Mouse (Mus musculus): ENCODE measurements around the gene Fxyd6. TPM values are rescaled to one million over a fixed set of nuclear protein-coding genes. Genes with fewer than 3 reads are reported as not detected.

The Fxyd6 gene
- polyA plus RNA-seq, 1 experiment from 2014 or later: 126 TPM

DNA sequence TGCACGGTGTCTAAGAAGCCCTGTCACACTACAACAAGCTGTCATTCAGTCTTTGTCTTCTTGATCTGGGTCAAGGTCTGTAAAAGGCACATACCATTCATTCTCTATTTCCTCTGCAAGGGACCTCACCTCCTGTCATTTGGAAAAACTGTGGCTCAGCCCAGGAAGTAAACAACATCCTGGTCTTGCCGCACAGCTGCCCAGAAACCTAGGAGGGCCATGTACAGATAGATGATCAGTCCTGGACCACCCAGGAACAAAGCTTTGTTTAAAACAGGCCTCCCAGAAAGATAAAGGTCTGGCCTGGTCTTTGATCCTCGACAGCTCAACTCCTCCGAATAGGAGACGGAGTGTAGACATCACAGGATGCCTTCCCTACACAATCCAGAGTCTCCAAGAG lies 20.1 kb upstream of the Fxyd6 start:
- WGBS: 34% methylated on average over 5 of the region's 5 CpGs
- Histone ChIP-seq H3K27me3 (no peaks in the 10 kb centered on the region), H3K36me3 (no peaks in the 10 kb centered on the region), H3K4me2 (no peak overlapping the region), H3K4me1 (replicated peaks) (no peaks in the 10 kb centered on the region), H3K27ac (no peak overlapping the region), H3K9me3 (no peaks in the 10 kb centered on the region), H3K4me3 (replicated peaks) (no peak overlapping the region), H3K9ac (replicated peaks) (no peak overlapping the region)
- no peak for ATAC-seq (ENCODE audit: insufficient number of reproducible peaks, insufficient read depth, low FRiP score, low TSS enrichment, low read depth)

DNA sequence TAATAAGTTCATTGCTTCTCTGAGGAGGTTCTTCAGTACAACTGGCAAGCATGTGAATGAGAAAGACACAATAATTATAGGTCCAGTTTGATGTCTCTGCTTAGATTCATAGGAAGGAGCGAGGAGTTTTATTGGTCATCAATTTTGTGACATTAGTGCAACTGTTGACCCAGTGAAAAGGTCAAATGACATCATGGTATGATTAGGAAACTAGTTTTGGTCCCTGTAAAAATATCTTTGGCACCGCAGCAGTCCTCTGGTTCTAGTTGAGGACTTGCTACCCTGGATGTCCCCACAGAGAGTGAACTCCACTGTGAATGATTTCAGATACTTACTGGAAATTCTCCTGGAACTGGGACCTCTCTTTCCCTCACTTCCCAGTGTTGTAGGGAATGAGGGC lies 14.8 kb upstream of the Fxyd6 start:
- H3K36me3 ChIP-seq: no peaks in the 10 kb centered on the region
- H3K4me2 ChIP-seq: no peak overlapping the region
- 73% methylated on average over 2 of the region's 2 CpGs for WGBS
- no peaks in the 10 kb centered on the region for H3K9me3 ChIP-seq
- no peak overlapping the region for H3K9ac ChIP-seq (replicated peaks)
- no peak for ATAC-seq (ENCODE audit: insufficient number of reproducible peaks, insufficient read depth, low FRiP score, low TSS enrichment, low read depth)
- H3K4me1 ChIP-seq (replicated peaks): peaks cover 6% of the 10 kb centered on the region; the same call in 1 of the 2 replicates
- H3K27ac ChIP-seq: no peak overlapping the region
- H3K27me3 ChIP-seq: no peaks in the 10 kb centered on the region
- no peak overlapping the region for H3K4me3 ChIP-seq (replicated peaks)

DNA sequence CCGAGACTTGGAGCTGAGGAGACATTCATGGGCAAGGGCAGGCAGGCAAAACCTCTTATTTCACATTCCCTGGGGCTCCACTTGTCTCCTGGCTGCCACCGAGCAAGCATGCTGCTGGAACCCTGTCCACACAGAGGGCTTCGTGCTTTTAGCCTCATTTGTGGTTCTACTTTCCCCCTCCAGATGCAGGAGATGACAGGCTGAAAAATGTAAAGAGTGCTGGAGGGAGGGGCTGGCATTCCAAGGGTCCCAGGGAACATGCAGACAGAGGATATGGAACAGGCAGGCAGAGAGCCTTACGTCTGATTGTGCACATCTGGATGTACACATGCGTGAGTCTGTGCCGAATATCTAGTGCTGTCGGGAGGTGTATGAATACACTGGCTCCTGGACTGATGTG lies 11.6 kb upstream of the Fxyd6 start:
- no peaks in the 10 kb centered on the region for H3K9me3 ChIP-seq
- 55% methylated on average over 7 of the region's 7 CpGs for WGBS
- H3K27ac ChIP-seq: no peak overlapping the region
- no peak overlapping the region for H3K9ac ChIP-seq (replicated peaks)
- no peak overlapping the region for H3K4me3 ChIP-seq (replicated peaks)
- no peaks in the 10 kb centered on the region for H3K27me3 ChIP-seq
- ATAC-seq (ENCODE audit: insufficient number of reproducible peaks, insufficient read depth, low FRiP score, low TSS enrichment, low read depth): no peak
- H3K4me2 ChIP-seq: no peak overlapping the region
- H3K4me1 ChIP-seq (replicated peaks): peaks cover 17% of the 10 kb centered on the region; the same call in 1 of the 2 replicates
- no peaks in the 10 kb centered on the region for H3K36me3 ChIP-seq

DNA sequence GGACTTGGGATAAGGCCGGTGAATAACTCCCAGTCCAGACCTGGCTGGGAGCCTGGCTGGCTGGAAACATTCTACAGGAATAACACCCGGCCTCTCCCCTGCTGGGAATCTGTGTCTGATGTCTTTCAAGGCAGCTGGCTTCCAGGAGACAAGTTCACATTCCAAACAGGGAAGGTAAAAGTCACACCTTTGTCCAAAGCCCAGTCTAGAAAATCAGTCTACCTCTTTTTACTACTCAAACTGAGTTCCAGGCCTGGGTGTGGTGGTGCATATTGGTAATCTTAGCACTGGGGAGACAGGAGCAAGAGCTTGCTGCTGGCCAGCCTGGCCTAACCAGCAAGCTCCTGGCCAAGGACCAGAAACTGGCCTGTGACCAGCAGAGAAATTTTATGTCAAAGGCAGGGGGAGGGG lies 7.9 kb upstream of the Fxyd6 start:
- WGBS: 15% methylated on average over 2 of the region's 2 CpGs
- no peak for ATAC-seq (ENCODE audit: insufficient number of reproducible peaks, insufficient read depth, low FRiP score, low TSS enrichment, low read depth)
- no peaks in the 10 kb centered on the region for H3K27me3 ChIP-seq
- H3K4me3 ChIP-seq (replicated peaks): no peak overlapping the region
- peaks cover 17% of the 10 kb centered on the region; the same call in 1 of the 2 replicates for H3K4me1 ChIP-seq (replicated peaks)
- no peak overlapping the region for H3K4me2 ChIP-seq
- H3K9ac ChIP-seq (replicated peaks): no peak overlapping the region
- H3K36me3 ChIP-seq: no peaks in the 10 kb centered on the region
- H3K27ac ChIP-seq: peak overlapping the region; percentile 50
- H3K9me3 ChIP-seq: no peaks in the 10 kb centered on the region

DNA sequence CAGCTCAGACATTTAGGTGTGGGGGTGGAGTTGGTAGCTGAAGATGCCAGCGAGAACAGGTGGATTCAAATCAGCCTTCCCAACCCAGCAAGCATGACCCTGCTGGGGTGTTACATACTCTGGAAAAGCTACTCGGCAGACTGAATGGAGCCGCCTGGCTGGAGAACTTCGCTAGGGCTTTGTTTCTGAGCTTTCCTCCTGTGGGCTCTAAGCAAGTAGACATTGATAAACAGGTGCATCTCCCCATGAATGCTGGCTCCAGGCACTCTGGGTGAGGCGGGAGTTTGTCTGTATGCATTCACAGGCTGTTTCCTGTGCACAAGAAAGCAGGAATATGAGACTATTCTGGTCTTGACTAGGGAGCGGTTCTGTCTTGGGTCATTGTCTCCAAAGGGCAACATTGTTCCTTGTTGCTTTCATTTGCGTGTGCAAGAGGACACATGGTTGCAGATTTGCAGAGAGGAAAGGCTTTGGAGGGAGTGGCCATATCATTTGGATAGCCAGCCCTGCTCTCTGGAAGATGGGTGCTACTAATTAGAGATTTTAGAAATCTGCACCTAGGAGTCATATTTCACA lies 6.3 kb upstream of the Fxyd6 start:
- Histone ChIP-seq H3K9me3 (no peaks in the 10 kb centered on the region), H3K36me3 (no peaks in the 10 kb centered on the region), H3K4me3 (replicated peaks) (no peak overlapping the region), H3K27ac (no peak overlapping the region), H3K4me2 (no peak overlapping the region), H3K9ac (replicated peaks) (no peak overlapping the region), H3K27me3 (no peaks in the 10 kb centered on the region; the same call in 1 of the 2 replicates), H3K4me1 (replicated peaks) (peaks cover 11% of the 10 kb centered on the region; the same call in 1 of the 2 replicates)
- ATAC-seq (ENCODE audit: insufficient number of reproducible peaks, insufficient read depth, low FRiP score, low TSS enrichment, low read depth): no peak
- 65% methylated on average over 7 of the region's 7 CpGs for WGBS

DNA sequence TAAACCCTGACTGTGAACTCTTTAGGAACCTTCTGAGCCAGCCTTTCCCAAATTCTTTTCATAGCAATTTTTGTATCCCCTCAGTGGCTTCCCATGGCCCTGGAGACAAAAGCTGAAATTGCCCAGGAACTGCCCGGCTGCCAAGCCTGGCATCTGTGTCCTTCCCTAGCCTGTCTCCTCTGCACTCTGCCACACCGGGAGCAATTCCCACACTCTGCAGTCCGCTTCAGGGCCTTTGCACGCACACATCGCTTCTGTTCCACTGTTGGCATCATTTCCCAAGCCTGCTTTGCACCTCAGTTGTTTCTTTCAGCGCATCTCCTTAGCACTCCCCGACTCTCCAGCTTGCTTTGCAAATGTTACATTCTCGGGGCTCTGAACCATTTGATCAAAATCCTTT lies 2.3 kb upstream of the Fxyd6 start:
- H3K9me3 ChIP-seq: no peaks in the 10 kb centered on the region
- H3K4me3 ChIP-seq (replicated peaks): no peak overlapping the region
- H3K9ac ChIP-seq (replicated peaks): no peak overlapping the region
- no peak overlapping the region for H3K4me2 ChIP-seq
- H3K27ac ChIP-seq: no peak overlapping the region
- 70% methylated on average over 8 of the region's 8 CpGs for WGBS
- ATAC-seq (ENCODE audit: insufficient number of reproducible peaks, insufficient read depth, low FRiP score, low TSS enrichment, low read depth): no peak
- no peaks in the 10 kb centered on the region for H3K36me3 ChIP-seq
- no peaks in the 10 kb centered on the region; the same call in 1 of the 2 replicates for H3K27me3 ChIP-seq
- peaks cover 23% of the 10 kb centered on the region for H3K4me1 ChIP-seq (replicated peaks)

DNA sequence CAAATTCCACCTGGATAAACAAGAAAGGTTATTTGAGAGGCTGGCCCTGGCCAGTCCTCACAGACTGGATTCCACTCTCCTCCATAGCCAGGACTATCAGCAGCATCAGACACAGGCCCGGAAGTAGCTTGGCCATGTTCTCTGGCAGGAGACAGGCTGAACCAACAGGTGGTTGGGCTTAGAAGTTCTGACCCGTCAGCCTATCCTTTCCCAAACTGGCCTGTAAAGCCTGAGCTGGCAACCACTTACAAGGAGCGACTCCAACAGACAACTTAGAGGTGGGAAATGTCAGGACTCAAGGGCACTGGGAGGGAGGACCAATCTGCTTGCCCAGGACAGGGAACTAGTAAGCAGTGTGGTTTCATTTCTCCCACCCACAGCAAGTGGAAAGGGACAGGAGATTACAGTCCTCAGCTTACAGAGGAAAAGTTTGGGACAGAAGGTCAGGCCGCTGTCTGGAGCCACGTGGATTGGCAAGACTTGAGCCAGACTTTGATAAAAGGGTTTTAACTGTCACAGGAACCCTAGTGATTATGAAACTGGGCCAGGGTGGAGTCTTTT lies 1.6 kb upstream of the Fxyd6 start:
- Histone ChIP-seq H3K27me3 (no peaks in the 10 kb centered on the region; the same call in 1 of the 2 replicates), H3K9me3 (no peaks in the 10 kb centered on the region), H3K9ac (replicated peaks) (no peak overlapping the region), H3K4me3 (replicated peaks) (no peak overlapping the region), H3K4me1 (replicated peaks) (peaks cover 30% of the 10 kb centered on the region), H3K27ac (no peak overlapping the region), H3K36me3 (no peaks in the 10 kb centered on the region), H3K4me2 (no peak overlapping the region)
- WGBS: 56% methylated on average over 5 of the region's 5 CpGs
- ATAC-seq (ENCODE audit: insufficient number of reproducible peaks, insufficient read depth, low FRiP score, low TSS enrichment, low read depth): no peak

DNA sequence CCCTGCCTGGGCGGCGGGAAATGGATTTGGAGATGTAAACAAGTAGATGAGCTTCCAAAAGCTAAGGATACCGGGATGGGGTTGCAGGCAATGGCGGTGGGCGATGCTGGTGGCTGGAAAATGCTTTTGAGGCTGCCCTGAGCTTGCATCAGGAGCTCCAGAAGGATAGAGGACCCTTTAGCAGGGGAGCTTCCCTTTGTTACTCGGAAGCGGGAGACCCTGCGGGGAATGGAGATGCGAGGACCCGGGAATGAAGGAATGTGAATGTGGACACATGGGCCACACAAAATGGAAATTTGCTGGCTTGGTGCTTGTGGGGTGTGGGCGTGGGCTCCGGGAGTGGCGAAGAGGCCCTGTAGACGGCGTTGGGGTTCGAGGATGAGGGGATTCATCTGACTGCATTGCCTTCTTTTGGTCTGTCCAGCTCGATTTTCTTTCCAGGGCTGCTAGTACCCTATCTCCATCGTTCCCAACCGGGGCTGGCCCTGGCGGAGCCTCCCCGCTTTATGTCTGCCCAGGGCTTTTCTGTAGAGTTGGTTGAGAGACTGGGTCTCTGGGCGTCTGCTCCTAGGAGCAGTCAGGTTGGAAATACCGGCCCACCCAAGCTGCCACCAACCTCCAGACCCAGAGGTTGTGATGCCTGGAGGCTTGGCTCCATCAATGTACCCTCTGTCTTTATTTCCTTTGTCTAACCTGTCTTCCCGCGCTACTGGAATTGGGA lies 791 bp downstream of the Fxyd6 start:
- Histone ChIP-seq H3K27ac (peak overlapping the region; percentile 50; the same call in 1 of the 2 replicates), H3K4me3 (replicated peaks) (peak overlapping the region; percentile 65), H3K4me2 (peak overlapping the region; percentile 81), H3K36me3 (peaks cover 8% of the 10 kb centered on the region), H3K4me1 (replicated peaks) (peaks cover 37% of the 10 kb centered on the region), H3K9ac (replicated peaks) (peak overlapping the region; percentile 79), H3K9me3 (no peaks in the 10 kb centered on the region), H3K27me3 (no peaks in the 10 kb centered on the region; the same call in 1 of the 2 replicates)
- WGBS: 5% methylated on average over 25 of the region's 25 CpGs
- no peak for ATAC-seq (ENCODE audit: insufficient number of reproducible peaks, insufficient read depth, low FRiP score, low TSS enrichment, low read depth)

DNA sequence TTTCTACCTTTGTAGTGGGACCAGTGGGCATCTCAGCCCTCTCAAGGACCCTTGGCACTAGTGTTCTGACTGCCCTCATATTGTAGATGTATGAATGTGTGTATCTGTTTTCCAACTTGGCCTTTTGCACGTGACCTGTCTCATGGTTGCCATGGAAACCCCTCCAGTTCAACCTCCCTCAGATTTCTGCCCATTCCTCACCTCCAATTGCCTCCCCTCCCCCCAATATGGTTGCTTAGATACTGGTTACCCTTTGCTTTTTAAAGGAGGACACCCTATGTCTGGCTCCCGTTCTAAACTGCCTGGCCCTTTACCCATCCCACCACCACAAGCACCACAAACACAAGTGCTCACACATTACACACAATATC lies 1.3 kb downstream of the Fxyd6 start:
- ATAC-seq (ENCODE audit: insufficient number of reproducible peaks, insufficient read depth, low FRiP score, low TSS enrichment, low read depth): no peak
- peak overlapping the region; percentile 65 for H3K4me3 ChIP-seq (replicated peaks)
- peak overlapping the region; percentile 81 for H3K4me2 ChIP-seq
- H3K27me3 ChIP-seq: no peaks in the 10 kb centered on the region; the same call in 1 of the 2 replicates
- 29% methylated on average over 2 of the region's 2 CpGs for WGBS
- H3K27ac ChIP-seq: no peak overlapping the region
- H3K9me3 ChIP-seq: no peaks in the 10 kb centered on the region
- H3K4me1 ChIP-seq (replicated peaks): peaks cover 37% of the 10 kb centered on the region
- H3K9ac ChIP-seq (replicated peaks): peak overlapping the region; percentile 79
- H3K36me3 ChIP-seq: peaks cover 12% of the 10 kb centered on the region

DNA sequence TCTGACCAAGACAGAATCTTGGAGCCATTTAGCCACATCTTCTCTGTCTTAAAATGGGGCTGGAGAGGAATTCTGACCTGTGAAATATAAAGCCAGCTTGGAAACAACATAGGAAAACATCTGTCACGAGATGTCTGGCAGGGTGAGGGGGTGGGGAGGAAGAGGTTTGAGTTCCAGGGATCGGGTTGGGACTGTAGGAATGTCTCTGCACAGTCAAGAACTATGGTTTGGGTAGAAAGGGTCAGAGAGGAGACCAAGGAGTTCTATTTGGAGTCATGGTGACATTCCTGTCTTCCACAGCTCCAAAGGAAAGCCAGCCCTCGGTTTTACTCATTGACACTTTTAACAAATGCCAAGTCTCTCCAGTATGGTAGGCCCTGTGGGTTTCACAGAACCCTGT lies 3.9 kb downstream of the Fxyd6 start:
- H3K27ac ChIP-seq: no peak overlapping the region
- H3K9me3 ChIP-seq: no peaks in the 10 kb centered on the region
- H3K27me3 ChIP-seq: no peaks in the 10 kb centered on the region
- H3K4me2 ChIP-seq: no peak overlapping the region
- ATAC-seq (ENCODE audit: insufficient number of reproducible peaks, insufficient read depth, low FRiP score, low TSS enrichment, low read depth): no peak
- H3K9ac ChIP-seq (replicated peaks): no peak overlapping the region
- WGBS: 53% methylated on average over 3 of the region's 3 CpGs
- H3K4me3 ChIP-seq (replicated peaks): no peak overlapping the region
- H3K4me1 ChIP-seq (replicated peaks): peaks cover 37% of the 10 kb centered on the region
- H3K36me3 ChIP-seq: peaks cover 12% of the 10 kb centered on the region

DNA sequence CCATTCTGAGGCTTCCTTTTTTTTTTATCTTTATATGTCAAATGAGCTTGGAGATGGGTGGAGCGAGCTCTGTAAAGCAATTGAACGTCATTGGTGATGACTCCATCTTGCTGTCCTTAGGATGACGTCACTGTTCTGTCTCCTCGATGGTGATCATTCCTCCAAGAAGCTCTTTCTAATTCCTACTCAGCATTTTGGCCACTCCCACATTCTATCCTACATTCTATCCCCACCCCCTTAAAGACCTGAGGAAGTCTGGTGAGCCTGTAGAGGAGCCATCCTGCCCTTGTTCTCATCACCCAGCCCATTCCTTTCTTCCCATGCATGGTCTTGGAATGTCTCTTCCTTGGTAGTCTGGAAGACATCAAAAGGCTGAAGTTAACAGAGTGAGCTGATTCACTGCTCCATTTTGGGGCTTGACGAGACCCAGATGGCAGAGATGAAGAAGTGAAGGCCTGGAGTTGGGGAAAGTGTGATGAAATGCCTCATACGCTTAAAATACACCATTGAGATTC lies 5.1 kb downstream of the Fxyd6 start:
- H3K27me3 ChIP-seq: no peaks in the 10 kb centered on the region
- no peak overlapping the region for H3K4me2 ChIP-seq
- WGBS: 78% methylated on average over 6 of the region's 6 CpGs
- ATAC-seq (ENCODE audit: insufficient number of reproducible peaks, insufficient read depth, low FRiP score, low TSS enrichment, low read depth): no peak
- peaks cover 31% of the 10 kb centered on the region for H3K4me1 ChIP-seq (replicated peaks)
- H3K4me3 ChIP-seq (replicated peaks): no peak overlapping the region
- H3K27ac ChIP-seq: no peak overlapping the region
- H3K36me3 ChIP-seq: peaks cover 12% of the 10 kb centered on the region
- no peak overlapping the region for H3K9ac ChIP-seq (replicated peaks)
- H3K9me3 ChIP-seq: no peaks in the 10 kb centered on the region
